Mouse (Mus musculus) testis, adult 2 months (tissue): ENCODE data around the gene Gm20518. TPM values are rescaled to one million over a fixed set of nuclear protein-coding genes. Genes with fewer than 3 reads are reported as not detected.

Source experiments
- H3K27ac ChIP-seq: fragments of 200-500 bp; 2 replicates; pipeline ENCODE4 v1.5.1; 2012; ENCODE audit warnings: low read depth, low read length; ENCODE audit not compliant: control insufficient read depth, insufficient read depth
- H3K27me3 ChIP-seq: fragments of 200-500 bp; 2 replicates; pipeline ENCODE4 v1.6.1; 2012; ENCODE audit warnings: mild to moderate bottlenecking, low read length, moderate library complexity; ENCODE audit not compliant: control insufficient read depth, insufficient read depth
- H3K36me3 ChIP-seq: fragments of 200-500 bp; 2 replicates; pipeline ENCODE4 v1.6.1; 2012; ENCODE audit warnings: mild to moderate bottlenecking, low read length; ENCODE audit not compliant: control insufficient read depth, insufficient read depth
- H3K4me1 ChIP-seq: fragments of 200-500 bp; 2 replicates; pipeline ENCODE4 v1.6.1; 2012; ENCODE audit warnings: low read length; ENCODE audit not compliant: control insufficient read depth, insufficient read depth
- H3K4me3 ChIP-seq: fragments of 200-500 bp; 2 replicates; pipeline ENCODE4 v1.5.1; 2012; ENCODE audit warnings: low read depth, mild to moderate bottlenecking, low read length, moderate library complexity, mixed read lengths; ENCODE audit not compliant: control insufficient read depth
- CTCF ChIP-seq: fragments of 200-500 bp; IDR thresholded peaks from 2 replicates; pipeline ENCODE4 v1.5.1; 2012; ENCODE audit warnings: low read depth, mild to moderate bottlenecking, inconsistent platforms, low read length, moderate library complexity; ENCODE audit not compliant: control insufficient read depth, insufficient read depth, insufficient replicate concordance
- POLR2A ChIP-seq: fragments of 200-500 bp; IDR thresholded peaks from 2 replicates; pipeline ENCODE4 v1.6.1; 2012; ENCODE audit warnings: low read depth, mild to moderate bottlenecking, inconsistent platforms, low read length, moderate library complexity; ENCODE audit not compliant: control insufficient read depth
- polyA plus RNA-seq: library from polyadenylated mRNA; depleted of rRNA; stranded (reverse); fragments of >200 nt; gene quantifications from 2 replicates; pipeline ENCODE4 v1.2.3, GENCODE M21; 2012

Gene Gm20518
- polyA plus RNA-seq, 1 experiment: 3.1 TPM

GRCm38 (mm10) chr16:17843701-17844365 is 47.6 kb downstream of the Gm20518 start:
- Histone ChIP-seq H3K4me1 (no peaks in the 10 kb centered on the region), H3K27ac (no peak overlapping the region), H3K4me3 (no peak overlapping the region), H3K27me3 (no peaks in the 10 kb centered on the region), H3K36me3 (no peaks in the 10 kb centered on the region)
- TF ChIP-seq CTCF (no peak), POLR2A (no peak)

GRCm38 (mm10) chr16:17842437-17842836 is 49.0 kb downstream of the Gm20518 start:
- no peak overlapping the region for H3K4me3 ChIP-seq
- H3K36me3 ChIP-seq: no peaks in the 10 kb centered on the region
- TF ChIP-seq CTCF: no peak
- TF ChIP-seq POLR2A: no peak
- no peaks in the 10 kb centered on the region for H3K27me3 ChIP-seq
- no peak overlapping the region for H3K27ac ChIP-seq
- no peaks in the 10 kb centered on the region for H3K4me1 ChIP-seq

- H3K4me3 ChIP-seq: no peak overlapping the region
- no peak overlapping the region for H3K27ac ChIP-seq
- TF ChIP-seq POLR2A (no peak), CTCF (no peak)
- H3K36me3 ChIP-seq: no peaks in the 10 kb centered on the region
- H3K4me1 ChIP-seq: peaks cover 6% of the 10 kb centered on the region
- H3K27me3 ChIP-seq: no peaks in the 10 kb centered on the region
Measured at GRCm38 (mm10) chr16:17839976-17840375, 51.5 kb downstream of the Gm20518 start.

- no peaks in the 10 kb centered on the region for H3K27me3 ChIP-seq
Measured at GRCm38 (mm10) chr16:17838051-17838450, 53.4 kb downstream of the Gm20518 start, which contains the start of gene Car15. Gene Car15, minus strand, starts transcription at chr16:17838364.

GRCm38 (mm10) chr16:17835481-17835880 is 56.0 kb downstream of the Gm20518 start:
- Histone ChIP-seq H3K4me3 (peak overlapping the region; percentile 7), H3K36me3 (no peaks in the 10 kb centered on the region), H3K4me1 (peaks cover 25% of the 10 kb centered on the region), H3K27me3 (no peaks in the 10 kb centered on the region), H3K27ac (no peak overlapping the region)
- TF ChIP-seq CTCF (no peak), POLR2A (no peak)

More at GRCm38 (mm10) chr16:17838051-17838450, 53.4 kb downstream of the Gm20518 start, which contains the start of gene Car15:
- Histone ChIP-seq H3K36me3 (no peaks in the 10 kb centered on the region), H3K27ac (no peak within 1 kb of the TSS), H3K4me1 (peaks cover 18% of the 10 kb centered on the region), H3K4me3 (no peak within 1 kb of the TSS)
- TF ChIP-seq POLR2A: no peak
- no peak for TF ChIP-seq CTCF

GRCm38 (mm10) chr16:17834543-17834942 is 56.9 kb downstream of the Gm20518 start:
- Histone ChIP-seq H3K27ac (no peak overlapping the region), H3K36me3 (no peaks in the 10 kb centered on the region), H3K4me1 (peaks cover 25% of the 10 kb centered on the region), H3K27me3 (no peaks in the 10 kb centered on the region), H3K4me3 (peak overlapping the region; percentile 68)
- no peak for TF ChIP-seq POLR2A
- TF ChIP-seq CTCF: no peak

GRCm38 (mm10) chr16:17833681-17834399 is 57.6 kb downstream of the Gm20518 start:
- Histone ChIP-seq H3K27ac (no peak overlapping the region), H3K4me1 (peaks cover 25% of the 10 kb centered on the region), H3K36me3 (no peaks in the 10 kb centered on the region), H3K4me3 (peak overlapping the region; percentile 68), H3K27me3 (no peaks in the 10 kb centered on the region)
- TF ChIP-seq CTCF (no peak), POLR2A (no peak)
